Mouse (Mus musculus): ENCODE measurements around the gene Tab1. TPM values are rescaled to one million over a fixed set of nuclear protein-coding genes. Genes with fewer than 3 reads are reported as not detected.

Gene Tab1
- polyA plus RNA-seq, 1 experiment = 4.8 TPM

Other genes starting within 250 kb of the Tab1 start
- gene Apobec3, start 241.5 kb upstream of the Tab1 start, polyA plus RNA-seq (2012; ENCODE audit: insufficient read depth, insufficient read length, missing spikeins) = 5.3 and 7.4 TPM in 2 replicates
- gene Cbx7, start 162.0 kb upstream of the Tab1 start, polyA plus RNA-seq (2012; ENCODE audit: insufficient read depth, insufficient read length, missing spikeins) = 6.8 and 7.1 TPM in 2 replicates
- 9.8 and 13.0 TPM in 2 replicates for gene Pdgfb, start 118.2 kb upstream of the Tab1 start, polyA plus RNA-seq (2012; ENCODE audit: insufficient read depth, insufficient read length, missing spikeins)
- gene Syngr1, start 41.8 kb upstream of the Tab1 start, polyA plus RNA-seq (2012; ENCODE audit: insufficient read depth, insufficient read length, missing spikeins) = 47.9 and 62.7 TPM in 2 replicates
- gene Rpl3, start 41.3 kb upstream of the Tab1 start, polyA plus RNA-seq (2012; ENCODE audit: insufficient read depth, insufficient read length, missing spikeins) = 424 and 522 TPM in 2 replicates
- 0.36 and 0.50 TPM in 2 replicates for gene Mgat3, start 40.6 kb downstream of the Tab1 start, polyA plus RNA-seq (2012; ENCODE audit: insufficient read depth, insufficient read length, missing spikeins)
- 15.4 and 16.0 TPM in 2 replicates for gene Mief1, start 100.9 kb downstream of the Tab1 start, polyA plus RNA-seq (2012; ENCODE audit: insufficient read depth, insufficient read length, missing spikeins)
- not detected in 2 replicates for gene AC140267.1, start 102.7 kb downstream of the Tab1 start, polyA plus RNA-seq (2012; ENCODE audit: insufficient read depth, insufficient read length, missing spikeins)
- 111 and 147 TPM in 2 replicates for gene Atf4, start 122.1 kb downstream of the Tab1 start, polyA plus RNA-seq (2012; ENCODE audit: insufficient read depth, insufficient read length, missing spikeins)
- gene Rps19bp1, start 131.2 kb downstream of the Tab1 start, polyA plus RNA-seq (2012; ENCODE audit: insufficient read depth, insufficient read length, missing spikeins) = 30.4 and 30.8 TPM in 2 replicates
- not detected in 2 replicates for gene Cacna1i, start 154.1 kb downstream of the Tab1 start, polyA plus RNA-seq (2012; ENCODE audit: insufficient read depth, insufficient read length, missing spikeins)